Mouse (Mus musculus): ENCODE measurements around the gene Zc3h10. TPM values are rescaled to one million over a fixed set of nuclear protein-coding genes. Genes with fewer than 3 reads are reported as not detected.
"Not testable (repeated sequence)": the region's sequence is repeated elsewhere in the genome, so short reads cannot be mapped to it uniquely, and the experiment has no call there.

Gene Zc3h10
- total RNA-seq, 2 experiments from 2014 or later = 4.9 to 5.1 TPM

- DNase-seq = no peak
These were observed 23.4 kb downstream of the Zc3h10 start for GRCm38 (mm10) chr10:128524111-128524731.

- DNase-seq = no peak
These were observed 25.2 kb downstream of the Zc3h10 start for GRCm38 (mm10) chr10:128522351-128522750.

- DNase-seq = no peak
These were observed 27.0 kb downstream of the Zc3h10 start for GRCm38 (mm10) chr10:128520591-128520990.

GRCm38 (mm10) chr10:128518833-128519232 is 28.7 kb downstream of the Zc3h10 start:
- DNase-seq = no peak

GRCm38 (mm10) chr10:128516677-128517076 is 30.9 kb downstream of the Zc3h10 start:
- DNase-seq = no peak

GRCm38 (mm10) chr10:128516029-128516428 is 31.5 kb downstream of the Zc3h10 start:
- DNase-seq = no peak

- no peak for DNase-seq
These were observed 32.5 kb downstream of the Zc3h10 start for GRCm38 (mm10) chr10:128515044-128515443.

- DNase-seq = no peak
These were observed 35.8 kb downstream of the Zc3h10 start for GRCm38 (mm10) chr10:128511761-128512160.

GRCm38 (mm10) chr10:128511189-128511588 is 36.4 kb downstream of the Zc3h10 start:
- DNase-seq = no peak

- no peak for DNase-seq
These were observed 37.3 kb downstream of the Zc3h10 start for GRCm38 (mm10) chr10:128510301-128510700.

GRCm38 (mm10) chr10:128509831-128510230 is 37.7 kb downstream of the Zc3h10 start:
- DNase-seq = no peak

GRCm38 (mm10) chr10:128509203-128509602 is 38.4 kb downstream of the Zc3h10 start:
- DNase-seq = no peak

- DNase-seq = no peak
These were observed 39.3 kb downstream of the Zc3h10 start for GRCm38 (mm10) chr10:128508260-128508659.

- no peak for DNase-seq
These were observed 41.6 kb downstream of the Zc3h10 start for GRCm38 (mm10) chr10:128505974-128506373.

GRCm38 (mm10) chr10:128505371-128505667 is 42.3 kb downstream of the Zc3h10 start:
- DNase-seq = not testable (repeated sequence)

- no peak for DNase-seq
These were observed 42.8 kb downstream of the Zc3h10 start for GRCm38 (mm10) chr10:128504641-128505370.

- DNase-seq = no peak
These were observed 43.6 kb downstream of the Zc3h10 start for GRCm38 (mm10) chr10:128504012-128504411.

GRCm38 (mm10) chr10:128503532-128503931 is 44.0 kb downstream of the Zc3h10 start:
- no peak for DNase-seq

GRCm38 (mm10) chr10:128502341-128502740 is 45.2 kb downstream of the Zc3h10 start:
- peak; percentile 48 for DNase-seq

- peak; percentile 57 for DNase-seq
These were observed 48.4 kb downstream of the Zc3h10 start for GRCm38 (mm10) chr10:128499116-128499671.

GRCm38 (mm10) chr10:128498590-128498989 is 49.0 kb downstream of the Zc3h10 start, which contains the start of gene Myl6b:
Gene Myl6b (minus strand): TSS chr10:128498685.
- peak; percentile 98 for DNase-seq

- no peak for DNase-seq
These were observed 50.3 kb downstream of the Zc3h10 start for GRCm38 (mm10) chr10:128497134-128497737.

- DNase-seq = no peak
These were observed 51.0 kb downstream of the Zc3h10 start for GRCm38 (mm10) chr10:128496509-128497077.
